Mouse (Mus musculus) heart, postnatal 10 days (tissue): ENCODE results near the gene Mrpl40. TPM values are rescaled to one million over a fixed set of nuclear protein-coding genes. Genes with fewer than 3 reads are reported as not detected.
A peak's percentile ranks its signal among the peaks of the same experiment; 100 is the strongest.
"Not testable (repeated sequence)": the region's sequence is repeated elsewhere in the genome, so short reads cannot be mapped to it uniquely, and the experiment has no call there.

Source experiments
- DNase-seq, 2 experiments: peaks; one replicate each; pipeline ENCODE4 v3.0.0; 2021
- intact Hi-C: fragments of 180-260 bp; cut with DNase I; formaldehyde crosslinking; loops from one replicate; pipeline ENCODE4 v1.15.1; 2025
- total RNA-seq, 2 experiments: library from RNA; stranded (reverse); gene quantifications; 2 replicates each; pipeline ENCODE4 v1.2.3; 2021

Gene Mrpl40
- 10 to 100 TPM; 57.0 to 60.1 TPM for total RNA-seq

GRCm38 (mm10) chr16:18876442-18877308 is at the start of gene Mrpl40, which contains the start of gene Hira:
Mrpl40 (minus strand) TSS chr16:18876862.
Hira (plus strand) TSS chr16:18877037.
- intact Hi-C loops, result loop anchor here (2.0 kb wide), 1 partner anchor 64 kb away; no protein-coding TSS in a partner anchor
- peak; percentile 96 for DNase-seq

DNA sequence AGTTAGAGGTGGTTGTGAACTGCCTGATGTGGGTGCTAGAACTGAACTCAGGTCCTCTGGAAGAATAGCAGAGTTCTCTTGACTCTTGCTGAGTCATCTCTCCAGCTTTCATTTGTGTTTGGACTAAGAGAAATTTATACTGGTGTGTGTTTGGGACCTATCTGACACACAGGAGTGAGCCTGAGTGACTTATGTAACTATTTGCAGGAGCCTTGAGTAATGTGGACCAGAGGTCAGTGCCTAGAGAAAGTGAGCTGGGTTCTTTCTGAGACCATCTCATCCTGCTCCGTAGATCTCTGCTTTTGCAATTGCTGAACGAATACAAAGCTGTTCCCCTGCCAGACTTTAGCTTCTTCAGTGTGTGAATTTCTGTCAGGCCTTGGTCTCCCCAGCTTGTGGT is 45.1 kb upstream of the Mrpl40 start:
- intact Hi-C loops, result no loop called here
- DNase-seq, result no peak

- DNase-seq, result no peak
- intact Hi-C loops, result no loop called here
These were observed 39.4 kb upstream of the Mrpl40 start for GRCm38 (mm10) chr16:18916064-18916463.

- DNase-seq, result no peak
- intact Hi-C loops, result no loop called here
These were observed 29.0 kb upstream of the Mrpl40 start for GRCm38 (mm10) chr16:18905648-18906047.

DNA sequence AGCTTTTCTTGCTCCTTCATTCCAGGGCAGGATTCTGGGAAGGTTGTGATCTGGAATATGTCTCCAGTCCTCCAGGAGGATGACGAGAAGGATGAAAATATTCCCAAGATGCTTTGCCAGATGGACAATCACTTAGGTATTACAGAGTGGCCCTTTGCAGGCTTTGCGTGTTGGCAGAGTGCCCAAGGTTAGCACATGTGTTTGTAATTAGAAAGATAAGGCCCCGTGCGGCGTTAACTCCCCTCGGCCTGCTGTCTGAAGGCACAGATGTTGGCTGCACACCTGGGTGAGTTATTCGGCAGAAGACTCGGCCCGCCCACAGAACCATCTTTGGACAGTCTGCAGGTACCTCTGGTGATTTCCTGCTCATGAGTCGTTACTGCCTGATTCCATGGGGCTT is 19.8 kb upstream of the Mrpl40 start:
- intact Hi-C loops, result no loop called here

GRCm38 (mm10) chr16:18895249-18895648 is 18.6 kb upstream of the Mrpl40 start:
- no peak for DNase-seq
- intact Hi-C loops, result no loop called here

More for the DNA sequence above, 19.8 kb upstream of the Mrpl40 start:
- DNase-seq, result peak; percentile 50 to 59

- intact Hi-C loops, result no loop called here
- DNase-seq, result no peak
These were observed 17.2 kb upstream of the Mrpl40 start for GRCm38 (mm10) chr16:18893840-18894372.

DNA sequence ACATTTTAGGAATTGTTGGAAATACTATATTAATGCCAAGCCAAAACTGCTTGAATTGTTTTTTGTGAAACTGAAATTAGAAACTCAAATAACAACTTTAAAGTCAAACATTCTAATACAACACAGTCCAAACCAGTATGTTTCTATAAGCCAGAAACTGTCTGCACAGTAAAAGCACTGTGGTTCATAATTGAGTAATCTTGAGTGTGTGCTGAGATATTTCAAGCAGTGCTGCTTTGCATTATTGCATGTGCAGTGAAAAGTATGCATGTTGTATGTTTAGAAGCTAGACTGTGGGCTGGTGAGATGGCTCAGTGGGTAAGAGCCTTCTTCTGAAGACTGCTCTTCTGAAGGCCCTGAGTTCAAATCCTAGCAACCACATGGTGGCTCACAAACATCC is 7.4 kb upstream of the Mrpl40 start:
- intact Hi-C loops, result no loop called here
- DNase-seq, result no peak

GRCm38 (mm10) chr16:18878091-18878720 is 1.5 kb upstream of the Mrpl40 start:
- DNase-seq, result no peak
- intact Hi-C loops, result no loop called here

DNA sequence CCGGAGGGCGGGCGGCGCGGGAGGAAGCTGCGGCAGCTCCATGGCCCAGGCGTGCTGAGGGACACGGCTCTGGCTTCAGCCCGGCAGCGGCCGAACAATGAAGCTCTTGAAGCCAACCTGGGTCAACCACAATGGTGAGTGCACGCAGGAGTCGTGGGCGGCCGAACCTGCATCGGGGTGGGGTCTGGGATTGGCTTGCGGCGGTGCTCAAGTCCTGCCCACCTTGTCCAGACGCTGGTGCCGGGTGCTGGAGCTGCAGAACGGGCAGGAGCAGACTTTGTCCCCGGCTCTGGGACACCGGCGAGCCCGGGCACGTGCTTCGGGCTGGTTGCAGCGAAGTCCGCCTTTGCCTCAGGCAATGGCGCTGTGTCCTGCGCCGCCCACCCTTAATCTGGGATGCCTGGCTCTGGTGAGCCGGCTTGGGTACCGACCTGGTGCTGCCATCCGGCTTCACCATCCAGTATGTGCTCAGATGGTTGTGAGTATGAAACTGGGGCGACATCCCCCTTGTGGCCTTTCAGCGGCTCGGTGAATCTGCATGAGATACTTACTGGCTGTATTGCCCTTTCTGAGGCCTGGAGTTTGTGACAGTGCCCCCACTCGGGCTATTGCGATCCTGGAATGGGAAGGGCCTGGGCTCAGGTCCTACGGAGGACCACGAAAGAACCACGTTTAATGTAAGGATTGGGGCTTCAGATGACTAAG is 876 bp upstream of the Mrpl40 start:
- intact Hi-C loops, result loop anchor here (2.0 kb wide), 1 partner anchor 65 kb away; no protein-coding TSS in a partner anchor

DNA sequence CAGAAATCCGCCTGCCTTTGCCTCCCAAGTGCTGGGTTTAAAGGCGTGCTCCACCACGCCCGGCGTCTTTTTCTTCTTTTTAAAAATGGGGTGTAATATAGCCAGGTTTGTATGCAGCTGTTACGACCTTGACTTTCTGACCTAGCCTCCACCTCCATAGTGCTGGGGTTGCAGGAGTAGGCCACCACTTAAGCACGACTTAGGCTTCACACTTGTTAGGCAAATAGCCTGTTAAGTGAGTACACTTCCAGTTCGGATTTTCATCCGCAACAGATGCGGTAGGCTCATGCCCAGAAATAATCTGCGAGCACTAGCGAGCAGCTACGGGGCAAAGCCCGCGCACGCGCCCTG is 596 bp downstream of the Mrpl40 start:
- no peak for DNase-seq
- intact Hi-C loops, result loop anchor here (2.0 kb wide), 1 partner anchor 63 kb away; no protein-coding TSS in a partner anchor

More for the DNA sequence above, 876 bp upstream of the Mrpl40 start:
- DNase-seq, result peak; percentile 58 to 69

DNA sequence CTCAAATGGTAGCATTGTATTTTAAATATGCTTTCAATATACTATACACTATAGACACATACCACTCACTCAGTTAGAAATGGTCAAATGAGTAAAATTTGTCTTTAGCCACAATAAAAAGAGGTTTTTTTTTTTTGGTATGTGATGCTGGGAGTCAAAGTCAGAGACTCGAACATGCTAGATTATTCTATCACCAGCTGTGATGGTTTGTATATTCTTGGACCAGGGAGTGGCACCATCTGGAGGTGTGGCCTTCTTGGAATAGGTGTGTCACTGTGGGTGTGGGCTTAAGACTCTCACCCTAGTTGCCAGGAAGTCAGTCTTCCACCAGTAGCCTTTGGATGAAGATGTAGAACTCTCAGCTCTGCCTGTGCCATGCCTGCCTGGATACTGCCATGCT is 6.2 kb downstream of the Mrpl40 start:
- intact Hi-C loops, DNase-seq: not testable (repeated sequence)

DNA sequence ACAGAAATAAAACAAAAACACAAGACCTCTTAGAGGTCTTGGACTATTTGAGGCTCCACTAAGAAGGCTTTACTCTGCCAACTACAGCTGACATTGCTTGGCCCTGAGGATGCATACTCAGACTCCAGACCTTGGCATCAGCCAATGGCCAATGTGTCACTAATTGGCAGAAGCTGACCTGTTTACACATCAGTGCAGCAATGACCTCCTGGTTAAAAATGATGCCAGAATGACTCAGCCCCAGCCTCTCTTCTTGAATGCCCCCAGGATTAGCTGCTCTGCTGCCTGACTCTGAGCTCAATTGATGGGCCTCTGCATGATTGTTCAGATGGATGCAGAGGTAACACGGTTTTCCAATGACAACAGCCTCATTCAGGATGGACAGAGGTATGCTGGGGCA is 16.5 kb downstream of the Mrpl40 start:
- intact Hi-C loops, result no loop called here
- peak; percentile 77 to 78 for DNase-seq

GRCm38 (mm10) chr16:18858551-18858950 is 18.1 kb downstream of the Mrpl40 start:
- intact Hi-C loops, result loop anchor here (5.0 kb wide), 2 partner anchors 161 to 231 kb away; partner anchors contain the start of genes Gm49601 and Sept5
- DNase-seq, result peak; percentile 42 to 75

DNA sequence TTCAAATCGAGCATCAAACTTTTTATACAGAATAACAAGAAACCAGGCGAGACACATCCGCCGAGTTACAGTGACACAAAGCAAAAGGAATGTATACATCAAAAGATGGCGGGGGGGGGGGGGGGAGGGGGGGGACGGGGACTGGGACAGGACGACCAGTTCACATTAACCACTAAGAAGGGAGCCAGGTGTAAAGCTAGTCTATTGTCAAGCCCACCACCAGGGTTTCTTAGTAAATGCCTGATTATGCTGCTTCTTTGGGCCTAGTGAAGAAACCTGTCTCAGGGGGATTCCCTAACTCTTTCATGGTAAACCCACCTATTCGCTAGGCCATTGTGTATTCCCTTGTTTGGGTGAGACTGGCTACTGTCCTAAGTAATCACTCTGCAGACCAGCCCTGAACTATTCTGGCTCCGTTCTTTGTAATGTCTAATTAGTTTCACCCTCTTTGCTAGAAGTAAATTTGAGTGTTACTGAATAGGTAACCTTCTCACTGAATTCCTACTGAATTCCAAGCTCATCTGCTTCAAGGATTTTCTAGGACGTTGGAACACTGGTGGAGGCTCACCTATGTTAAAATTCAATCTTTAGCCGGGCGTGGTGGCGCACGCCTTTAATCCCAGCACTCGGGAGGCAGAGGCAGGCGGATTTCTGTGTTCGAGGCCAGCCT is 27.0 kb downstream of the Mrpl40 start:
- intact Hi-C loops, DNase-seq: not testable (repeated sequence)

DNA sequence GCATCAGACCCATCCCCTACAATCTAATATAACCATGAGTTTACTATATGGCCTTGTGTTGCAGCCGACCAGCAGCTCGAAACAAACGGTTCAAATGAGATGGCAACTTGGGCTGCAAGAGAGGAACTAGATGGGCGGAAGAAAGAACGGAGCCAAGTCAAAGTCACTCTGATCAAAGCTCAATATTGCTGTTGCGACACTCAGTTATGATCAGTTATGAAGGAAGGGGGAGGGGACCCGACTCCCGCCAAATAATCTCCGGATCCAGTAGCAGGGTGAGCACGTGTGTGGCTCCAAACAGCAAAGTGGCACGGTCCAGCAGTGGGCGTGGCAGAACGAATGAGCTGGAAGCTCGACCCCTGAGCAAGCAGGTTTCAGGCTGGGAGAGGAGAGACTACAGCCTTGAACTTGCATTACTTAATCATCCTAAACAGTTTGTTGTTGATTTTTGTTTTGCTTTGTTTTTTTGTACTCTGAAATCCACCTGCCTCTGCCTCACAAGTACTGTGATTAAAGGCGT is 30.3 kb downstream of the Mrpl40 start:
- no peak for DNase-seq
- intact Hi-C loops, result no loop called here

- intact Hi-C loops, result no loop called here
- DNase-seq, result peak; percentile 21 to 23
These were observed 38.3 kb downstream of the Mrpl40 start for GRCm38 (mm10) chr16:18838346-18838745.

GRCm38 (mm10) chr16:18836468-18837208 is 40.0 kb downstream of the Mrpl40 start, which contains the start of the genes 2510002D24Rik and Gm28539:
2510002D24Rik (plus strand) TSS chr16:18836578.
Gm28539 (plus strand) TSS chr16:18836584.
- intact Hi-C loops, result no loop called here

DNA sequence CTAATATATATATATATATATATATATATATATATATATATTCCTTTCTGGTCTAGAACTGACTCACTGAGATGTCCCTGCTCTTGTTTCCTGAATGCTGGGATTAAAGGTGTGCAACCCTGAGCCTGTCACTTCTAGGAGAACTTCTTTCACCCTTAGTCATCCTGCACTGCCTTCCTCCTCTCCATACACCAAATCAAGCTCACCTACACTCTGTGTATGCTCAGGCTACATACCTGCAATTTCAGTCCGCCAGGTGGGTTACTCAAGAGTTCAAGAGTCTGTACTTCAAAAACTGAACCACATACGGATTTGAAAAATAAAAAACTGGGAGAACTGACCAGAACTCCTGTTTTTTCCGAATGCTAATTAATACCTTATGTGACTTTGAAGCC is 40.6 kb downstream of the Mrpl40 start:
- DNase-seq, result no peak
- intact Hi-C loops, result no loop called here

More at GRCm38 (mm10) chr16:18836468-18837208, 40.0 kb downstream of the Mrpl40 start, which contains the start of the genes 2510002D24Rik and Gm28539:
- DNase-seq, result peak; percentile 96
